Mouse (Mus musculus): ENCODE measurements around the gene Zfr2. TPM values are rescaled to one million over a fixed set of nuclear protein-coding genes. Genes with fewer than 3 reads are reported as not detected.

Gene Zfr2
- total and polyA plus RNA-seq, 3 experiments, result 1.9 to 7.1 (median 2.6) TPM

DNA sequence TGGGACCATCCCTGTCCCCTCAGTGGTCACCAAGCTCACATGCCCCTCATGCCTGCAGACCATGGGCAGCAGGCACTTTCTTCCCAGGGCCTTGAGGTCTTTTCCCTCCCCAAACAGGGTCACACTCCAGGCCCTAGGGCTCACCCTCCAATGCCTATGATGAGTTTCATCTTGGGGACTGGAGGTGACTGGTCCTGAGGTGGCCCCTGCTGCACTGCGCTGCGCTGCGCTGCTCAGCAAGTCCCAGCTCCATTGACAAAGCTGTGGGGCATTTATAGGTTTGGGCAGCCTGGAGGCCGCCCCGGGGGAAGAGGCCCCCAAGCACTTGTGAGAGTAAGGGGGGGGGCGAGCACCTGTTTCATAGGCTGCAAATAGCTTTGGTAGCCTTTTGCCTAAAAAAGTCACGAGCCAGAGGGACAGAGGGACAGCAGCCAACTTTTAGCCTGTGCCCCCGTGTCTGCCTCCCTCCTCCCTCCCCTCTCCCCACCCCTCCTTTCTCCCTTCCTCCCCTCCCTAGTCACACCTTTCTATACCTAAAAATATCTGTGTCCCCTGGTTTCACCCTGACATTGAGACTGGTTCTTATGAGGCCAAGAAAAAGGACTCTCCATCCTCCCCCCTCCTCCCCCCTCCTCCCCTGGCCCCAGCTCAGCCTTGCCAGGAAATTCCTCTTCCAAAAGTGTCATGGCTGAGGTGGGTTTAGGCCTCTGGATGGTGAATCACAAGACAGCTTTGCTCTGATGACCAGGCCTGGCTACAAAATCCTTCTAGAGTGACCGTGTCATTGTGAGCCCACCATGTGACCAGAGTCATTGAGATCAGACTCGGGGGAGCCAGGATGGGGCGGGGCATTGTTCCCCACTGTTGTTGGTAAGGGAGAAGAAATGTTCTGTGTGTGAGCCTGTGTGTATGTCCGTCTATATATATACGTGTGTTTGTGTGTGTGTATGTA is 30.9 kb upstream of the Zfr2 start, which contains the start of gene Nmrk2:
Gene Nmrk2 (minus strand): TSS at position 245 of the 952 bp plus-strand sequence.
- TF ChIP-seq GATA1 (IDR thresholded peaks at IDR 0.05; ENCODE audit: borderline replicate concordance, low read length), result no peak
- TF ChIP-seq POLR2AphosphoS5 (IDR thresholded peaks at IDR 0.05; ENCODE audit: insufficient replicate concordance, low read depth, low read length), result no peak
- no peak for TF ChIP-seq TAL1 (conservative IDR thresholded peaks at IDR 0.05; ENCODE audit: low read depth, low read length)
- no peak for TF ChIP-seq GATA2 (IDR thresholded peaks at IDR 0.05; ENCODE audit: borderline replicate concordance, low read depth, low read length)
- no peak for TF ChIP-seq CTCF (IDR thresholded peaks at IDR 0.05; ENCODE audit: low read depth, low read length)
- H3K4me1 ChIP-seq (ENCODE audit: insufficient read depth, low read depth, low read length), result peaks cover 16% of the 10 kb centered on the region
- no peaks in the 10 kb centered on the region for H3K9me3 ChIP-seq (replicated peaks)
- ATAC-seq (ENCODE audit: extremely low read depth, insufficient number of reproducible peaks, low FRiP score, poor library complexity, severe bottlenecking), result no peak
- no peak for DNase-seq (ENCODE audit: low spot score)
- no peak within 1 kb of the TSS for H3K4me3 ChIP-seq (ENCODE audit: low read depth, low read length)
- peaks cover 62% of the 10 kb centered on the region for H3K27me3 ChIP-seq (ENCODE audit: insufficient read depth, low read length)
- no peaks in the 10 kb centered on the region for H3K36me3 ChIP-seq (replicated peaks)

DNA sequence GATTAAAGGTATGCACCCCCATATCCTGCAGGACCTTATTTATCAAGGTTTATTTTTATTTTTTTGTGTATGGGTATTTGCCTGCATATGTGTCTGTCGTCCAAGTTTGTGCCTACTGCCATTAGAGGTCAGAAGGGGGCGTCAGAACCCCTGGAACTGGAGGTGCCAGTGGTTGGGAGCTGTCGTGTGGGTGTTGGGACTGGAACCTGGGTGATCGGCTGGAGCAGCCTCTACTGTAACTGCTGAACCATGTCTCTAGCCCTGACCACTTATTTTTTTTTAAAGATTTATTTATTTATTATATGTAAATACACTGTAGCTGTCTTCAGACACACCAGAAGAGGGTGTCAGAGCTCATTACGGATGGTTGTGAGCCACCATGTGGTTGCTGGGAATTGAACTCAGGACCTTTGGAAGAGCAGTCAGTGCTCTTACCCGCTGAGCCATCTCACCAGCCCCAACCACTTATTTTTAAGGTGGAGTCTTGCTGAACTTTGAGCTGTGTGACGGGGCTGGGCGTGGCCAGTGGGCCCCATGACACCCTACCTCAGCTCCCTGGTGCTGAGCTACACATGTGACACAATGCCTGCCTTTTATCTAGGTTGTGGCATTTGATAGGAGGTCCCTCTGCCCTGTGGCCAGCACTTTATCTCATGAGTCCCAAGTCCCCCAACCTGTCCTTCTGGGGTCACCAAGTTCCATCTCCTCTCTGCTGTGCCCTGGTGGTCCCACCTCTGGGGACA is 29.8 kb upstream of the Zfr2 start:
- ATAC-seq (ENCODE audit: extremely low read depth, insufficient number of reproducible peaks, low FRiP score, poor library complexity, severe bottlenecking) (peak; percentile 28; the same call in 1 of the 2 replicates), DNase-seq (ENCODE audit: low spot score) (no peak)
- Histone ChIP-seq H3K4me3 (ENCODE audit: low read depth, low read length) (no peak overlapping the region), H3K4me1 (ENCODE audit: insufficient read depth, low read depth, low read length) (peaks cover 16% of the 10 kb centered on the region), H3K36me3 (replicated peaks) (no peaks in the 10 kb centered on the region), H3K9me3 (replicated peaks) (no peaks in the 10 kb centered on the region), H3K27me3 (ENCODE audit: insufficient read depth, low read length) (peaks cover 66% of the 10 kb centered on the region)
- no peak for TF ChIP-seq GATA2 (IDR thresholded peaks at IDR 0.05; ENCODE audit: borderline replicate concordance, low read depth, low read length)

GRCm38 (mm10) chr10:81204137-81204536 is 28.8 kb upstream of the Zfr2 start:
- Histone ChIP-seq H3K36me3 (replicated peaks) (no peaks in the 10 kb centered on the region), H3K4me1 (ENCODE audit: insufficient read depth, low read depth, low read length) (peaks cover 16% of the 10 kb centered on the region), H3K4me3 (ENCODE audit: low read depth, low read length) (no peak overlapping the region), H3K27me3 (ENCODE audit: insufficient read depth, low read length) (peaks cover 66% of the 10 kb centered on the region), H3K9me3 (replicated peaks) (no peaks in the 10 kb centered on the region)
- TF ChIP-seq GATA2 (IDR thresholded peaks at IDR 0.05; ENCODE audit: borderline replicate concordance, low read depth, low read length) (no peak), POLR2AphosphoS5 (IDR thresholded peaks at IDR 0.05; ENCODE audit: insufficient replicate concordance, low read depth, low read length) (no peak), CTCF (IDR thresholded peaks at IDR 0.05; ENCODE audit: low read depth, low read length) (no peak)
- DNase-seq (ENCODE audit: low spot score) (no peak), ATAC-seq (ENCODE audit: extremely low read depth, insufficient number of reproducible peaks, low FRiP score, poor library complexity, severe bottlenecking) (no peak)

DNA sequence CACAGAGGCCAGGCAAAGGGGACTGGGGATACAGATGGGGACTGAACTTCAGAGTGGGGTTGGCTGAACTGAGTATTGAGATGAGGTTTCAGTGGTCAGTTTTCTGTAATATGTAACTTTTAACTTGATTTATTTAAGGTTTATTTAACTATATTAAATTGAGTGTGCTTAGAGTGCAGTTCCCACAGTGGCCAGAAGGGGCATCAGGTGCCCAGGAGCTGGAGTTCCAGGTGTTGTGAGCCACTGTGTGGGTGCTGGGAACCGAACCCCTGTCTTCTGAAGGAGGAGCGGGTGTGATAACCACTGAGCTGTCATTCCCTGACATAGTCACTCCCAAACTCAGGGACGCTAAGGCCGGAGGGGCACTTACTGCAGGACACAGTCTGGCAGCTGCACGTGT is 22.8 kb upstream of the Zfr2 start:
- no peak for DNase-seq (ENCODE audit: low spot score)
- no peak for ATAC-seq (ENCODE audit: extremely low read depth, insufficient number of reproducible peaks, low FRiP score, poor library complexity, severe bottlenecking)
- TF ChIP-seq CTCF (IDR thresholded peaks at IDR 0.05; ENCODE audit: low read depth, low read length), result peak; percentile 20
- no peak for TF ChIP-seq TAL1 (conservative IDR thresholded peaks at IDR 0.05; ENCODE audit: low read depth, low read length)
- H3K36me3 ChIP-seq (replicated peaks), result no peaks in the 10 kb centered on the region
- peaks cover 60% of the 10 kb centered on the region for H3K27me3 ChIP-seq (ENCODE audit: insufficient read depth, low read length)
- peaks cover 4% of the 10 kb centered on the region for H3K9me3 ChIP-seq (replicated peaks)
- H3K4me1 ChIP-seq (ENCODE audit: insufficient read depth, low read depth, low read length), result no peaks in the 10 kb centered on the region
- H3K4me3 ChIP-seq (ENCODE audit: low read depth, low read length), result no peak overlapping the region

DNA sequence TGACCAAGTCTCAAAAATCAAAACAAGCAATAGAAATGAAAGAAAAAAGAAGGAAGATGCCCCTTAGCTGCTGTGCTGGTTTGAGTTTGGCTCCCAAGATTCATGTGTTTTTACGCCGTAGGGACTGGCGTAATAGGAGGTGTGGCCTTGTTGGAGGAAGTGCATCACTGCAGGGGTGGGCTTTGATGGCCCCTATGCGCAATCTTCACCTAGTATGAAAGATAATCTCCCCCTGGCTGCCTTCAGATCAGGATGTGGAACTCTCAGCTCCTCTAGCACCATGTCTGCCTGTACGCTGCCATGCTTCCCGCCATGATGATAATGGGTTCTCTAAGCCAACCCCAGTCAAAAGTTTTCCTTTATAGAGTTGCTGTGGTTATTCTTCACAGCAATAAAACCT is 16.7 kb upstream of the Zfr2 start:
- TF ChIP-seq GATA1 (IDR thresholded peaks at IDR 0.05; ENCODE audit: borderline replicate concordance, low read length) (no peak), GATA2 (IDR thresholded peaks at IDR 0.05; ENCODE audit: borderline replicate concordance, low read depth, low read length) (no peak), CTCF (IDR thresholded peaks at IDR 0.05; ENCODE audit: low read depth, low read length) (no peak), POLR2AphosphoS5 (IDR thresholded peaks at IDR 0.05; ENCODE audit: insufficient replicate concordance, low read depth, low read length) (no peak), TAL1 (conservative IDR thresholded peaks at IDR 0.05; ENCODE audit: low read depth, low read length) (no peak)
- H3K9me3 ChIP-seq (replicated peaks), result no peaks in the 10 kb centered on the region
- peaks cover 46% of the 10 kb centered on the region for H3K27me3 ChIP-seq (ENCODE audit: insufficient read depth, low read length)
- no peak overlapping the region for H3K4me3 ChIP-seq (ENCODE audit: low read depth, low read length)
- no peak for DNase-seq (ENCODE audit: low spot score)
- H3K4me1 ChIP-seq (ENCODE audit: insufficient read depth, low read depth, low read length), result peaks cover 12% of the 10 kb centered on the region
- H3K36me3 ChIP-seq (replicated peaks), result no peaks in the 10 kb centered on the region
- ATAC-seq (ENCODE audit: extremely low read depth, insufficient number of reproducible peaks, low FRiP score, poor library complexity, severe bottlenecking), result no peak

DNA sequence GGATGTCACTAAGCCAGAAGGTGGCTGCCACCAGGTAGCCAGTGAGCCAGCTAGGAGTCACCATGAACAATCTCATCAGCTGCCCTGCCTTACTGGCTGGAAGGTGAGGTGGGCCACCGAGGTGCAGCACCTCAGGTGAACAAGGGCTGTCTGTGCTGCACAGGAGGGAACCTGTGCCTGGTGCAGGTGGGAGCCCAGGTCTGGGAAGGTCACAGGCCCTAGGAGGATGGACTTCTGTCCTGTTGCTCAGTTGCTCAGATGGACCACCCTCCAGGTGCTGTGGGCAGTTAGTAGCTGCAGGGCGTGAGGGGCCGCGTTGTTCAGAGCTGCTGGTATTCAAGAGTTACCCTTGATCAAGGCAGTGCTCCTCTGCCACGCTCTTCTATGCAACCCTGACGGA is 16.1 kb upstream of the Zfr2 start:
- H3K36me3 ChIP-seq (replicated peaks), result no peaks in the 10 kb centered on the region
- ATAC-seq (ENCODE audit: extremely low read depth, insufficient number of reproducible peaks, low FRiP score, poor library complexity, severe bottlenecking) (no peak), DNase-seq (ENCODE audit: low spot score) (no peak)
- no peak overlapping the region for H3K4me3 ChIP-seq (ENCODE audit: low read depth, low read length)
- peaks cover 46% of the 10 kb centered on the region for H3K27me3 ChIP-seq (ENCODE audit: insufficient read depth, low read length)
- TF ChIP-seq CTCF (IDR thresholded peaks at IDR 0.05; ENCODE audit: low read depth, low read length) (no peak), GATA1 (IDR thresholded peaks at IDR 0.05; ENCODE audit: borderline replicate concordance, low read length) (no peak), POLR2AphosphoS5 (IDR thresholded peaks at IDR 0.05; ENCODE audit: insufficient replicate concordance, low read depth, low read length) (no peak), GATA2 (IDR thresholded peaks at IDR 0.05; ENCODE audit: borderline replicate concordance, low read depth, low read length) (no peak), TAL1 (conservative IDR thresholded peaks at IDR 0.05; ENCODE audit: low read depth, low read length) (no peak)
- H3K4me1 ChIP-seq (ENCODE audit: insufficient read depth, low read depth, low read length), result peaks cover 17% of the 10 kb centered on the region
- H3K9me3 ChIP-seq (replicated peaks), result no peaks in the 10 kb centered on the region
